Mouse (Mus musculus): ENCODE measurements at regions not wholly inside any gene's neighbourhood (a gene's known extent, or its start where the extent isn't known, plus 50 kb on each side); places are given as distances from the start of the nearest gene placed in this dataset.

- DNase-seq, result no peak
Observed at GRCm38 (mm10) chr4:33595763-33596162, 285.7 kb downstream of the Rngtt start.

- DNase-seq, result no peak
Observed at GRCm38 (mm10) chr4:33599966-33600365, 289.9 kb downstream of the Rngtt start.

GRCm38 (mm10) chr4:33600805-33601204 is 290.7 kb downstream of the Rngtt start:
- DNase-seq, result no peak

GRCm38 (mm10) chr4:33604636-33605035 is 294.5 kb downstream of the Rngtt start:
- no peak for DNase-seq

- DNase-seq, result no peak
Observed at GRCm38 (mm10) chr4:33639821-33640575, 284.4 kb upstream of the Cnr1 start.

- DNase-seq, result no peak
Observed at GRCm38 (mm10) chr4:33640576-33641255, 283.7 kb upstream of the Cnr1 start.

- no peak for DNase-seq
Observed at GRCm38 (mm10) chr4:33641883-33642282, 282.5 kb upstream of the Cnr1 start.

- no peak for DNase-seq
Observed at GRCm38 (mm10) chr4:33642526-33642925, 281.9 kb upstream of the Cnr1 start.

- no peak for DNase-seq
Observed at GRCm38 (mm10) chr4:33645217-33645616, 279.2 kb upstream of the Cnr1 start.

GRCm38 (mm10) chr4:33651292-33651691 is 273.1 kb upstream of the Cnr1 start:
- DNase-seq, result no peak

GRCm38 (mm10) chr4:33659766-33660165 is 264.6 kb upstream of the Cnr1 start:
- DNase-seq, result no peak

GRCm38 (mm10) chr4:33660553-33660952 is 263.8 kb upstream of the Cnr1 start:
- no peak for DNase-seq

GRCm38 (mm10) chr4:33661862-33662261 is 262.5 kb upstream of the Cnr1 start:
- DNase-seq, result no peak

- DNase-seq, result no peak
Observed at GRCm38 (mm10) chr4:33662965-33663364, 261.4 kb upstream of the Cnr1 start.

- no peak for DNase-seq
Observed at GRCm38 (mm10) chr4:33663616-33664473, 260.5 kb upstream of the Cnr1 start.

GRCm38 (mm10) chr4:33664474-33664822 is 259.9 kb upstream of the Cnr1 start:
- DNase-seq, result no peak

GRCm38 (mm10) chr4:33665250-33665873 is 259.0 kb upstream of the Cnr1 start:
- no peak for DNase-seq

- DNase-seq, result no peak
Observed at GRCm38 (mm10) chr4:33668431-33668830, 256.0 kb upstream of the Cnr1 start.

GRCm38 (mm10) chr4:33675044-33675443 is 249.3 kb upstream of the Cnr1 start:
- DNase-seq, result no peak

GRCm38 (mm10) chr4:33679351-33679750 is 245.0 kb upstream of the Cnr1 start:
- DNase-seq, result no peak

GRCm38 (mm10) chr4:33686135-33686534 is 238.3 kb upstream of the Cnr1 start:
- no peak for DNase-seq

- no peak for DNase-seq
Observed at GRCm38 (mm10) chr4:33687434-33687833, 237.0 kb upstream of the Cnr1 start.

- no peak for DNase-seq
Observed at GRCm38 (mm10) chr4:33693441-33693840, 231.0 kb upstream of the Cnr1 start.

All from heart, adult 18-20 months (tissue).